Mouse (Mus musculus) spleen, postnatal 14 days (tissue): ENCODE results near the gene Tfip11.

Experiments
- DNase-seq, 2 experiments: peaks; one replicate each; pipeline ENCODE4 v3.0.0; 2021 to 2022; ENCODE audit warnings: low spot score in 2 of 2

Gene Tfip11

GRCm38 (mm10) chr5:112320936-112321335 is 5.2 kb upstream of the Tfip11 start:
- DNase-seq, result no peak

- DNase-seq, result no peak
These were observed 4.8 kb upstream of the Tfip11 start for GRCm38 (mm10) chr5:112321376-112321775.

- no peak for DNase-seq
These were observed 2.9 kb upstream of the Tfip11 start for GRCm38 (mm10) chr5:112323246-112323645.

GRCm38 (mm10) chr5:112324637-112325545 is 1.3 kb upstream of the Tfip11 start:
- DNase-seq, result peak in 1 of 2 experiments; percentile 21

- no peak for DNase-seq
These were observed 370 bp downstream of the Tfip11 start for GRCm38 (mm10) chr5:112326446-112327009.

GRCm38 (mm10) chr5:112327854-112328253 is 1.7 kb downstream of the Tfip11 start:
- DNase-seq, result no peak

GRCm38 (mm10) chr5:112329805-112330564 is 3.8 kb downstream of the Tfip11 start:
- DNase-seq, result no peak

GRCm38 (mm10) chr5:112335473-112335872 is 9.3 kb downstream of the Tfip11 start:
- peak; percentile 27 to 45 for DNase-seq

GRCm38 (mm10) chr5:112337004-112337403 is 10.8 kb downstream of the Tfip11 start:
- no peak for DNase-seq

GRCm38 (mm10) chr5:112339215-112339614 is 13.1 kb downstream of the Tfip11 start:
- DNase-seq, result no peak

GRCm38 (mm10) chr5:112342463-112343204 is 16.5 kb downstream of the Tfip11 start, which contains the start of the genes Srrd and Hps4:
Gene Srrd (minus strand): TSS chr5:112343040.
Gene Hps4 (plus strand): TSS chr5:112343083.
- DNase-seq, result peak; percentile 70 to 85

GRCm38 (mm10) chr5:112343205-112343595 is 17.0 kb downstream of the Tfip11 start:
- no peak for DNase-seq

GRCm38 (mm10) chr5:112344092-112344960 is 18.2 kb downstream of the Tfip11 start:
- no peak for DNase-seq

GRCm38 (mm10) chr5:112346211-112346965 is 20.2 kb downstream of the Tfip11 start:
- DNase-seq, result no peak

- no peak for DNase-seq
These were observed 23.0 kb downstream of the Tfip11 start for GRCm38 (mm10) chr5:112349169-112349568.

- DNase-seq, result no peak
These were observed 29.3 kb downstream of the Tfip11 start for GRCm38 (mm10) chr5:112355493-112355892.

- no peak for DNase-seq
These were observed 29.8 kb downstream of the Tfip11 start, which contains the start of gene Gm6583 for GRCm38 (mm10) chr5:112355910-112356309. Gene Gm6583 (minus strand): TSS chr5:112356033.

- DNase-seq, result no peak
These were observed 30.2 kb downstream of the Tfip11 start for GRCm38 (mm10) chr5:112356322-112356721.

- no peak for DNase-seq
These were observed 33.4 kb downstream of the Tfip11 start for GRCm38 (mm10) chr5:112359520-112359919.

- DNase-seq, result no peak
These were observed 33.9 kb downstream of the Tfip11 start for GRCm38 (mm10) chr5:112360077-112360476.
